Mouse (Mus musculus) cerebellum, postnatal 25 days (tissue): Measurements from ENCODE around the gene Prkx.

Experiments
- DNase-seq, 2 experiments: peaks; one replicate each; pipeline ENCODE4 v3.0.0; 2021; ENCODE audit warnings: mixed read lengths in 2 of 2

The Prkx gene

DNA sequence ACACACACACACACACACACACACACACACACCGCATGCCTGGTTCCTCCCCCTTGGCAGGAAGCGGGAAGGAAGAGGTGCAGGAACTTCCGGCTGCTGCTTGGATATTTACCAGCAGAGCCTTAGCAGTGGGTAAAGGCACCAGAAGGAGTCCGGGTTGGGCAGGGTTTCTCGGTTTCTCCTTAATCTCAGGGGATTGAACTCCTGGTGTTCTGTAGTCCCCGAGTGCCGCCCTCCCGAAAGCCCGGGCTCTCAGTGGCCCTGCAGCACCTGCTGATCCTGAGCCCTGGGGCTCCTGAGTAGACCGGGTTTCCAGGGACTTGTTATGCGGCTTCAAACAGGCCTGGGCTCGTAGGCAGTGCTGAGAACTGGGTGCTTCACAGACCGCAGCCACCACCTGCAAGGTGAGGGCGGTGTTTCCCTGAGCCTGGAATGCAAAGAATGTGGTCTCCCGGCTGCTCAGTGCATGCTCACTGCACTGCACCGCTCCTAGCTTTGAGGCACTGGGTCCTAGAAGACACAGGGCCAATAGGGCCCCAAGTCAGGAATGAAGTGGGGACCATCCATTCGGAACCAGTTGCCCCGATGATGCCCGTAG lies at the start of gene Prkx:
TSS of gene Prkx (minus strand) at position 41 of the 598 bp plus-strand sequence.
- peak in 1 of 2 experiments; percentile 66 for DNase-seq

DNA sequence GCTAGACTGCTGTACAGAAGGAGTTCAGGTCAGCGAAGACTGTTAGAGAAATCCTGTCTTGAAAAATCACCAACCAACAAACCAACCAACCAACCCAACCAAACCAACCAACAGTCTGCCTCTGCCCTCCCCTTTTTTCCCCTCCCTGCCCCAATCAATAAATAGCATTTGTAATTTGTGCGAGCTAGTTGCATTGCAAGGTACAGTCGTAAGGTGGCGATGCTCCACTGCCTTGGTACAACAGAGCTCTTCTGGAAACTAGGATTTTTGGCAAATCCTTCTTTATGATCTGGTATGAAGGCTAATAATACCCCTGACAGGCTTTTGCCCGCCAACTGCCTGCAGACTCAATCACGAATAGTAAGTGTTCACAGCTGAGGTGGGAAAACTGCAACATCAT lies 16.0 kb upstream of the Prkx start:
- peak; percentile 11 to 24 for DNase-seq

DNA sequence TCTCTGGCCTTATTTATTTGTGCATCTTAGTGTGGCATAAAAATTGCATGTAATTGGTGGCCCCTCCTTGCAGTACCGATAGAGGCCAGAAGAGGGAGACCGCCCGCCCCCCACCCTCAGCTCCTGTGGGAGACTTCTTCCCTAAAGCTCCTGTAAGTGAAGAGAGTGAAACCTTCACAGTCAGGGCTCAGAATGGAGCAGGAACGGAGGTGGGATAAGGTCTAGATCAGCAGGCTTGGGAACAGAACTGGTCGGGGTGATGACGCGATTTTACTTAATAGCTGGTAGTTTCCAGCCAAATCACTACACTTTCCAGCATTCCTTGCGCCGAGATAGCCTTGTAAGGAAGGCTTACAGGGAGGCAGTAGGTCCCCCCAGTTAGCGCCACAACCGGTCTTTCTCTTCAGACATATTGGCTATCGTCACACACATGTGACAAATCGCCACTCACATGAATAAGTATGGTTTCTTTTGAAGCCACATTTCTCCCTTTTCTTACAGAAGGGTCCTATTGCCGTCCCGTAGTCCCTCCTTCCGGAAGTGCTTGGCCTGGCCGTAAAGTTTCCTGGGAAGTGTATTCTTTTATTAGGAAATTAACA lies 14.6 kb upstream of the Prkx start:
- DNase-seq, result peak; percentile 61 to 76

DNA sequence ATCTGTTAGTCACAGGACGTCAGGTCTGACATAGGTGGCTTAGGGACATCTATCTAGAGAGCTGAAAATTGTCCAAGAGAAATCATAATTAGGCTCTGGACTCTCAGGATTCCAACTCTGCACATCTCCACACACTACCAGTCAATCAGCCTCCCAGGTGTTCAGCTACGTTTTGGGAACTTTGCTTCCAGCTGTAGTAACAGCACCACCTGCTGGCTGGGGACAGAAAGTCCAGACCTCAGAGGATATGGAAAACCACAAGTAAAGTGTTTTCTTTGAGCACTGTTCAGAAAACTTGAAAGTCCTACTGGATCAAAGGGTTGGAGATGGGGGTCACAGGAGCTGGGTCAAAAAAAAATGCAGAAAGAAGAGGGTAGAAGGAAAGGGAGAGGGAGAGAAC lies 12.5 kb upstream of the Prkx start:
- DNase-seq, result peak; percentile 30 to 45

DNA sequence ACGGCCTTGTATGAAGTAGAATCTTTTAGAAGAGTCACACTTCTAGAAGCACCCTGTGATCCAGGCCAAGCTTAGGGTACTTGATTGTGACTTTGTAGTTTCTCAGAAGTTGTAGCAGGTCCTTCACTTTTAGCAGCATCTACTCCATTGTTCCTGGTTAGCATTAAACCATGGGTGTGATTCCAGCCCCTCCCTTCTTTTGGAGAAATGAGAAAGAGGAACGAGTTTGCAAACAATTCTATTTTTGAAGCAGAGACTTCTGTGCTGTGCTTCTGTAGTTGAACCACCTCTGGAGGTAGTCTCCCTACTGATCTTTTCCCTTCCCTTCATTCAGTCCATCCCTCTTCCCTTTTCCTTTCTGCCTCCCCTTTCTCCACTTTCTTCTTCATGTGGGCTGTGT lies 6.2 kb upstream of the Prkx start:
- DNase-seq, result no peak

DNA sequence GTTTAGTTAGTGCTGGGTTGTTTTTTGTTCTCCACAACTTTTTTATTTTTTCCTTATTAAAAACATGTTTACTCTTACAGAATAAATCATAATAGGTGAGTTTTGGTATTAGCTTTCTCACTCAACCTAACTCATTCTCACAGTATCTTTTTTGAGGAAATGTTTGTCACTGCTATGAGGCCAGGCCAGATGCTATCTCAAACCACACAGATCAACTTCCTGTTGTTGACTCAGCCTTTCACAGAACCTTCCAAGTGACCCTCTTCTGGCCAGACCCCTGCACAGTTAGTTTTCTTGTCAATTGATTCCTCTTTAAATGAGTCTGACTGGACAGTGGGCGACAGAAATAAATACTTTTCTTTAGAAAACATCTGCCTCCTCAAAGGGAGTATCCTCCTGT lies 5.5 kb upstream of the Prkx start:
- DNase-seq, result no peak

DNA sequence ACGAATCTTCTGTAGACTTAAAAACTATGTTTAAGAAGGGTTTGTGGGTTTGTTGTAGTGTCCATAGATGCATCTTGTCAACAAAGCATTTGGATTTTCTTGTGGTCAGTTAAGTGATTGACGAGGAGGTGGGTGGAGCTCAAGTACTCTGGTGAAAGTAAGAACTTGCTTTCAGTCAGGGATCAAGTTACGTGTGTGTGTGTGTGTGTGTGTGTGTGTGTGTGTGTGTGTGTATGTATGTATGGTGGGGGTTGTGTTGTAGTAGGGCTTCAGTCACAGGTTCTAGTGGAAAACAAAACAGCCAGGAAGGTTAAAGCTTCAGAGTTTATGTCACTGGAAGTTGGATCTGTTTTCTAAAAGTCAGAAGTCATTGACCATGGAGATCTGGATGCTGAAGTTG lies 3.5 kb upstream of the Prkx start:
- DNase-seq, result no peak

DNA sequence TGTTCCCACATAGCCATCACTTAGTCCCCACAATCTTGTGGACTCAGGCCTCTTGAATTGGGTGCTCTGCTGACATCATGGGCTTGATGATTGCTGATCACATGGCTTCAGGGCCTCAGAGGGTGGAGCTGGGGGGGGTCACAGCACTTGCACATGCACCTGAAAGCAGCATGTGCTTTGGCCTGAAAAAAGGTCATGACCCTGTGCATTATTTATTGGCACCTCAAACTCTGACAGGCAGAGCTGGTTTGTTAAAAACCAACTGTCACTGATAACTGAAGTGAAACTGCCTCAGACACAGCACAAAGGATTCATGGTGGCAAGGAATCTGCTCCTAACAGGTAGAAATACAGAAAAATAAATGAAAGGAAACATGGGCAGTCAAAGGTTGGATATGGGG lies 1.7 kb upstream of the Prkx start:
- no peak for DNase-seq

DNA sequence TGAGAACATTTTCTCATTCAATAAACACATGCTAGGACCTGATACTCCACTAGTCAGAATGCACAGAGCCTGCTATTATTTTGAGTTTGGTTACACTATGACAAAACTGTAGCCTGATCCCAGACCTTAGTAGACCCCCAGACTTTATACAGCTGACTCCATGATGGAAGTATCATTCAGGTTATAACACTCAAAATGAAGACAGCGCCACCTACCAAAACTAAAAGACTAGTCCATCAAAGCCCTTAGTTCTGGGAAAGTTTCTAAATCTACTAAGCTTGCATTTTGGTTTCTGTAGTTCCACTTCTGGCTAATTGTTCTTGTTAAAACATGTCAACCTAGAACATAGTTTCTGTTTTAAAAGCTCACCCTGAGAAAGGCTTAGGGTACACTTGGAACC lies 838 bp upstream of the Prkx start:
- DNase-seq, result no peak

DNA sequence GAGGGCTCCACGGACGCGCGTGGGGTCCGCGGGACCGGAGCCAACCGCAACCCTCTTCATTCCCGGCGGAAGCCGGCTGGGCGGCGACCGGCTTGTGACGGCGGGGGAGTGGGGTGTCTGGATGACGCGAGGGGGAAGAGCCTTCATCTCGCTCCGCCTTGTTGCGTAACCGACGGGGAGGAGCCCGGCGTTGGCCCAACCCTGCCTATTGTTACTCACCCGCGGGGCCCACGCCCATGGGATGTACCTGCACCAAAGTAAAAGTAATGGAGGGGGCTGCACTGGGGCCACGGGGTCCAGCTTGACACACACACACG lies 262 bp downstream of the Prkx start:
- peak; percentile 86 to 91 for DNase-seq

DNA sequence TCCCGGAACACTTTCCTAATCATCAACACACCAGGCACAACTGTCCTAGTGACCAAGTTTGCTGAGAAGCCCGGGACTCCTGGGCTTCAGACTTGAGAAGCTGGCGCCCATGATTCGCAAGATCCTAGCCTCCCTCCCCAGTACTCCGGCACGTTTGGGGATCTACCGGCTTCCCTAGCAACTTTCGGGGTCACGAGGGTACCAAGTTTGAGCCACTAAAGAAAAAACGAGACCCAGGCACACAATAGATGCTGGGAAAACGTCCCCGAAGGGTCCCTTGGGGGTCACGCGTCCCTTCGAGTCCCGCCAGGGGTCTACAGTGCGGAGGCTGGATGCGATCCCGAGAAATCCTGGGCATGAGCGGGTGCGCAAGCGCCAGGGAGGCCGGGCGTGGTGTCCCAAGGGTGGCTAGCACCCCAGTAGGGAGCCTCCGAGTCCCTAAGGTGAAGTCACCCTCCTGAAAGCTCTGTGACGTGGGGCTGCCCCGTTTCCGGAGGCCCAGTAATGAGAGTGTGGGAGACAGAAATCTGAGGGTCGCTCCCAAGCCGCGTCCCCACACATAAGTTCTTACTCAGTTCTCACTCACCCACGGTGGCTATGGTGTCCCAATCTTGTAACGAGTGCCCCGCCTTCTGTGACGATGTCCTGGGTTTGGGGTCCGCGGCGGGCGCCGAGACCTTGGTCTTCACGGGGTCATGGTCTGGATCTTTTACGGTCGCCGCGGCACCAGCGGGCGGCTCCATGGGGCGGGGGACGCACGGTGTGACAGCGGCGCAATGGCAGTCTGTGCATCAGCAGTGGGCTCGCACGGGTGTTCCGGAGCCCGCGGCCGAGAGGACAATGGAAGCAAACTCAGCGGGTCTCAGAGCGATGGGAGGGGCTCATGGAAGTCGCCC lies 868 bp downstream of the Prkx start:
- DNase-seq, result peak in 1 of 2 experiments; percentile 33

DNA sequence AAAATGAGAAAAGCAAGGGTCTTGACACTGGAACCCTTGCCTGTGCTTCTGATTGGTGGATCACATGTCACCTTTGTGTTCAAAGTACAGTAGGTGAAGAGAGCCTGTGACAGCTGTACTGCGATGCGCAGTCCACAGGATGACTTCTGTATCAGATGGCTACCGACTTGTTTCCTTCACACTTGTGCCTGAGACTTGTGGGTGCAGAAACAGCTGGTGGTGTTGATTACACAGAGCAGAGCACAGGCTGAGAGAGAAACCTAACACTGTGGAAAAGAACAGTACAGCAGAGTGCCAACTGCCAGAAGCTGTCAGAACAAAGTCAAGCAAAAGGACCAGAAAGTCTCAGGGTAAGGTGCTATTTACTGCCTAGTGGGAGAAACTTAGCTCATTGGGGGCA lies 7.4 kb downstream of the Prkx start:
- DNase-seq, result no peak

DNA sequence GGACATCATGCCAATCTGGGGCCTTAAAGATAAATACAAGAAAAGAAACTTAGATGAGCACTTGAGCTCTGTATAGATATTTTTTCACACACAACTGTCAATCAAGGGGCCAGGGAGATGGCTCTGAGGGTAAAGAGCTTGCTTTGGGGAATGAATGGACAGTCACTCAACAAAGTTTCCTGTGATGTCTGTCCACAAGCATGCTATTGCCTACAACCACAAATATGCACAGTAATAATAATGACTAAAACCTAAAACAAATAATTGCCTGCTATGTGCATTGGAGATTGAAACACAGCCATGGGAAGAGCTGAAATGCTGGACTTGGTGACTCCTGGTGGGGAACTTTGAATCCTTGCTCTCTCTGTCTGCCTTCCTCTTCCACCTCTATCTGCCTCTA lies 9.7 kb downstream of the Prkx start:
- no peak for DNase-seq

DNA sequence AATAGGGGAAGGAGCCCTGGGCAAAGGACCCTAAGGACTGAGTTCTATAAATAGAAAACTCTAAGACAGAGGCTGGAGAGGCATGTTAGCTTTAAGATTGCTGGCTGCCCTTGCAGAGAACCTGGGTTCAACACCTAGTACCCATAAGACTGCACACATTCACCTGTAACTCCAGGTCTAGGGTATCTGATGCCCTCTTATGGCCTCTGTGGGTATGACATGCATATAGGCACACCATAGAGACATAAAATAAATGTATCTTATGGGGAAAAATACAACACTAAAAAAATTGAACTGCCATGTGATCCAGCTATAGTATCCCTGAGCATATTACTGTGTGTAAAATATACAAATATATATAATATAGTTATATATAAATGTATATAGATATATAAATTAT lies 18.3 kb downstream of the Prkx start:
- peak in 1 of 2 experiments; percentile 21 for DNase-seq

DNA sequence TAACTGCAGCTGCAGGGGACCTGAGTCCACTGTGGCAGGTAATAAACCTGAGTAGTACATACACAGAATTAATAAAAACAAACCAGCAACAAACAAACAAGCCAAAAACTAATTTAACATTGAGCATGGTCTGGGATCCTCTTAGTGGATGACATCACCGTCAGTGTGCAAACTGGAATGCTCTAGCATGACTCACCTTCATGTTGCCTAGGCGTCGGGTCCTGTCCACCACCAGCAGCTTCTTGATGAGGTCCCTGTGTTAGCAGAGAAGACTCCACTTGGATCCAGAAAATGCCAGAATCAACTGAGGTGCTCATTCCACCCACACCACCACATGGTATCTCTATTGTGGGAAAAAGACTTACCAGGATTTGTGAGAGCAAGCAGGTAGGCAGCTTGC lies 30.9 kb downstream of the Prkx start:
- DNase-seq, result no peak

DNA sequence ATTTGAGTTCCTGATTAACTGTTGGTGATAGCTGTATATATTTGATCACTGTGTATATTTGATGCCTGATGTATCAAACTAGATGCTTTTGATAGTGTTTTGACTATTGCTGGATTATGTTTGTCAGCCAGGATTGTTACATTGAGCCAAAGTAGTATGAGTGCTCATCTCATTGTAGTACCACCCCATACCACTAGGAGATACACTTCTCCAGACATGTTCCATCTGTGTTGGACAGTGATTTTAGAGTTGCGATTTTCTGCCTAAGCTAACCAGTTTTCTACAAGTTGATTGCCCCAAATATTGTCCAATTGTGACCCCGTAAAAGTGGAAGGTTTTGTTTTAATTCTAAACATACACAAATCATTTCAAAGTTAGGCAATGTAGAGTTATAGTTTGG lies 51.8 kb downstream of the Prkx start:
- DNase-seq, result no peak

DNA sequence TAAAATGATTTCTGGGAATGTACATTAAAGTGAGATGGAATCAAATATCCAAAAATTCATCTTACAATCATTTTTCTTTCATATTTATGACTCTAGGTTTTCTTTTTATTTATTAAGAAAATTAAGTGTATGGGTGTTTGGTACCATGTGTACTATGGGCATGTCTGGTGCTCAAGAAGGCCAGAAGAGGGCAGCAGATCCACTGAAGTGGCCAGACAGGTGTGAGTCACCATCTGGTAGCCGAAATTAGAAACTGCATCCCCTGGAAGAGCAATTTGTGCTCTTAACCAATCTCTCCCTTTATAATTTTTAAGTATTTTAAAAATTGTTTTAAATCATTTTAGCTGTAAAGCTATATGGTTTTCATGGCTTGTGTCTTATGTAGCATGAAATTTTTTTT lies 54.7 kb downstream of the Prkx start:
- DNase-seq, result peak in 1 of 2 experiments; percentile 37

DNA sequence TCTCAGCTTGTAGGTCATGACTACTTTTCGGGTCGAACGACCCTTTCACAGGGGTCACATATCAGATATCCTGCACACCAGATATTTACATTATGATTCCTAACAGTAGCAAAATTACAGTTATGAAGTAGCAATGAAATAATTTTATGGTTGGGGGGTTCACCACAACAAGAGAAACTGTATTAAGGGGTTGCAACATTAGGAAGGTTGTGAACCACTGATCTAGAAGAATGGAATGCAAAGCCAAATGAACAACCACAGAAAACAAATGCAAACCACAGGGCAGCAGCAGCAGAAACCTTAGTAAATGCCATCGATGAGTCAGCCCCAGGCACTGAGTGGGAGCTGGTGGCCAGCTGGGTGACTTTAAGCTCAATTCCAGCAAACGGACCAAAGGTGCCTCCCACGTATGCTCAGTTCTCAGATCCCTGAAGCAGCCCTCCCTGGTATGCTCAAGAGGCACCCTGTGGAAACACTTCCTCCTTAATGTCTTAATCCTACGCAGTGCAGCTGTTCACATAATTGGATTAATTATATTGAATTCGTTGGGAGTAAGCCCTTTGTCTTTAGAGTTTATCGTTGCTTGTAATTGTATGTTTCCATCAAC lies 62.0 kb downstream of the Prkx start:
- DNase-seq, result no peak

DNA sequence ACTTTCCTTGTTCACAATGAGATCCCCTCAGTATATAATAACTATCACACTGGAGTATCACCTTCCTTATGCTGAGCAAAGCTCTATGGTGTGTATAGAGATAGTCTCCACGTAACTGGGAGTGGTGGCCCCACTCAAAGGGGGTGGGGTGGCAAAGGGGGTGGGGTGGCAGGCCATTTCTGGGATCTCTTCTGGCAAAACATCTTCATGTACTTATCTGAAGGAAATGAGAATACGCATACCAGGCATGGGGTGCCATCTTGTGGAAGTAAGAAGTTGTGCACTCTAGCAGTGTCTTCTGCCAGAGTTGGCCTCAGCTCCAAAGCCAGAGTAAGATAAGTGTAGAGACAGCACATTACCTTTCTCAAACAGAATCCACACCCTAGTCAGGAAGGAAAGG lies 75.8 kb downstream of the Prkx start:
- DNase-seq, result peak; percentile 20 to 44
